Mouse (Mus musculus): ENCODE results near the gene Naa20.

Naa20 gene

GRCm38 (mm10) chr2:145950239-145950638 lies 48.3 kb downstream of the Naa20 start:
- no peak for DNase-seq (ENCODE audit: low spot score in 2 of 2)

DNA sequence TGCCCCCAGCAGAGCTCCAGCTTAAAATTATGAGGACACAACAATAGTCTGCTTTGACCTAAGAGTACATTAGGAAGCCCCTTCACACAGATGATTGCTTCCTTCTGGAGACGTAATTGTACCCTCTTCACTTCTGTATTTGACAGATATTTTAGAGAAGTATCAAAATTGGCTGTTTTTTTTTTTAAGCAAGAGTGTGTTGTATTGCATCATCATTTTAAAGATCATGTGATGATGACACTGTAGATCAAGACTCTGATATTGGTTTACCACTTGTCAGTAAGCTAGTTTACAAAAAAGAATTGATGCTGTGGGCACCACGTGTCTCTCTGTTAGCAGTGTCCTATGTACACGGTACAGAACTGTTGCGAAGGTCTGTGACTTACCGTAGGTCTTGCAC lies 50.8 kb downstream of the Naa20 start:
- DNase-seq (ENCODE audit: low spot score in 2 of 2), result no peak

DNA sequence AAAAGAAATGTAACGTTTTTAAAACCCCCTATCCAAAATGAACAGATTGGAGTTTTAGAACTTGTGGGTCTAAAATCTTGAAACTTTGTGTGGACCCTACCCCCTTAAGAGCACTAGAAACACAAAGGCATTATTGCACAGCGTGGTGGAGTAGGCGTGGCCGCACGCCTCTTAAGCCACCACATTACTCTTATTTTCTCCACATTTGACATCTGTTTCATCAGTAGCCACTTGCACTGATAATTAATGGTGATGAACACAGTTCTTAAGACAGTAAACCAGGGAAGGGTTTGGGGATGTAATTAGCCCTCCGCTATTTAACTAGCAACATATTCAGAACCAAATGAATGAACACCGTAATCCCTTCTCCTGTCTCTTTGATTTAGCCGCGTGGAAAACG lies 53.9 kb downstream of the Naa20 start:
- DNase-seq (ENCODE audit: low spot score in 2 of 2), result no peak

DNA sequence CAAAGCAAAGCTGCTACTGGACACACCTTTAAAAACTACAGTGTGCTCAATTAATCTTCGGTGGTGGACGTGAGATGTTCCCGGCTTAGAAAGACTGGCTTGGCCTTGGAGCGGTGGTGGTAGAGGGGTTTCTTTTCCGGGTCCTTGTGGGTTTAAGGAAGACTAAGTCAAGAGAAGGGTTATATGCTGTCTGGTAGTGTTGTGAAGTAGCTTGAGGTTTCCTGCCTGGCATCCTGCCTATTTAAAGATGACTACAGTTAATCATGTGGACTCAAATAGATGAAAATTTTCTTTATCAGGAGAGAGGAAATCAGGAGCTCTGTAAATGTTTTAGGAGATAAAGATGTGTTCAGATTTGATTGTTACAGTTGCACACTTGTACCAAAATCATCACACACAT lies 54.4 kb downstream of the Naa20 start:
- DNase-seq (ENCODE audit: low spot score in 2 of 2), result no peak

DNA sequence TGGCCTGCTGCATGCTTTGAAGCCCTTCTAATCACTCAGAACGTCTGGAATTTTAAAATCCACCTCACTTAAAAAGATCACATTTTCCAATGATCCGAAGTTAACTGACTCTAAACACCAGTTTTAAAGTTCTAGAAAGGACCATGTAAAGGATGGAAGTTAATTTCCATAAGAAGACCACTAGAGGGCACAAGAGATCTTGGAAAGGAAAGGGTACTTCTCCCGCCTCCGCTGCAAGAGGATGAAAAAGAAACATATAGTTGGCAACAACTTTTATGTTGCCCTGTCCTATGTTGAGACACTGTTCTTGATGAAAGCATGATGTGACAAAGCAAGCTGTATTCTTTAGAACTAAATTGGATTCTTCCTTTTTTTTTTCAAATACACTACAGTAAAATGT lies 55.6 kb downstream of the Naa20 start:
- DNase-seq (ENCODE audit: low spot score in 2 of 2), result no peak

DNA sequence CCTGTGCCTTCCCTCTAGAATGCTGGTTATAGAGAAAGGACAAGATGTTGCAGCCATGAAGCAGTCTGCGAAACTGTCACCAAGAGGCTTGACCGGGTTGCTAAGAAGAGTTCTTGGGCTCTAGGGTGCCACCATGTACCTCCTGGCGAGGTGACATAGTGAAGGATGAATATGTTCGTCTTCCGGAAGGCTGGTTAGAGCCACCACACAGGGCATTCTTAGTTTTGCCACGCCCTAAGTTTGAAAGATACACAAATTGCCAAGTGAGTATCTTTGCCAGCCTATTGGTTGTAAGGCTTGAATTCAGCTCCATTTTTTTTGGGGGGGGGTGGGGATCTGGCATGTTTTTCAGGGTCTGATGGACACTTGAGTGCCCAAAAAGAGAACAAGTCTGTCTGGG lies 56.2 kb downstream of the Naa20 start:
- no peak for DNase-seq (ENCODE audit: low spot score in 2 of 2)

GRCm38 (mm10) chr2:145958551-145958950 lies 56.7 kb downstream of the Naa20 start:
- DNase-seq (ENCODE audit: low spot score in 2 of 2), result no peak

DNA sequence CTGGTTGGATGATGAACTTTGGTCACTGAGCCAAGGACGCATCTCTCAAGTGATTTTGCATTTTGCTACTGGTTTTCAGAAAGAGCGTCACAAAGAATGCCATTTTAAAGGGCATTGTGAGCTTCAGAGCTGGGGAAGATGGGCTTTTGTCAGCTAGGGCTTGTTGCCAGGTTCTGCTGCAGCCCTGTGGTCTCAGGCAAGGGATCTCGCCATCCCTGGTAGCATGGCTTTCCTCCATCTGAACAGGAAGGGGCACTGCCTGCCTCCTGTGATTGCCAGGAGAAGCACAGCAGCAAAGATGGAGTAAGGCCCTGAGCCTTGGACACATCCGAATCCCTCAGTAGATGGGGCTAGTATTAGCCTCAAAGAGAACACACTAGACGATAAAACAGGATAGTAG lies 60.0 kb downstream of the Naa20 start:
- no peak for DNase-seq (ENCODE audit: low spot score in 2 of 2)

Data from frontal cortex, postnatal 25 days (tissue).